Mouse (Mus musculus): ENCODE results near the gene Skap2. TPM values are rescaled to one million over a fixed set of nuclear protein-coding genes. Genes with fewer than 3 reads are reported as not detected.

Skap2 gene
- total RNA-seq, 2 experiments from 2014 or later: 9.5 to 11.8 TPM

- no peak for DNase-seq
Measured at GRCm38 (mm10) chr6:51889824-51890223, 122.5 kb downstream of the Skap2 start.

GRCm38 (mm10) chr6:51886902-51887431, 125.4 kb downstream of the Skap2 start:
- DNase-seq: peak; percentile 26

GRCm38 (mm10) chr6:51882880-51883274, 129.5 kb downstream of the Skap2 start:
- no peak for DNase-seq

GRCm38 (mm10) chr6:51882266-51882879, 130.0 kb downstream of the Skap2 start:
- no peak for DNase-seq

GRCm38 (mm10) chr6:51881181-51881968, 131.0 kb downstream of the Skap2 start:
- peak; percentile 38 for DNase-seq

GRCm38 (mm10) chr6:51880778-51881177, 131.6 kb downstream of the Skap2 start:
- DNase-seq: no peak

- no peak for DNase-seq
Measured at GRCm38 (mm10) chr6:51878551-51878950, 133.8 kb downstream of the Skap2 start.

GRCm38 (mm10) chr6:51876841-51877553, 135.4 kb downstream of the Skap2 start:
- DNase-seq: no peak

GRCm38 (mm10) chr6:51875884-51876626, 136.3 kb downstream of the Skap2 start:
- DNase-seq: peak; percentile 47

GRCm38 (mm10) chr6:51874035-51874434, 138.3 kb downstream of the Skap2 start:
- no peak for DNase-seq

- DNase-seq: no peak
Measured at GRCm38 (mm10) chr6:51871135-51871534, 141.2 kb downstream of the Skap2 start.

- no peak for DNase-seq
Measured at GRCm38 (mm10) chr6:51870294-51870693, 142.1 kb downstream of the Skap2 start.

- DNase-seq: no peak
Measured at GRCm38 (mm10) chr6:51866596-51866995, 145.8 kb downstream of the Skap2 start.

GRCm38 (mm10) chr6:51863508-51863907, 148.8 kb downstream of the Skap2 start:
- no peak for DNase-seq

- DNase-seq: no peak
Measured at GRCm38 (mm10) chr6:51860300-51860699, 152.0 kb downstream of the Skap2 start.

GRCm38 (mm10) chr6:51857821-51858220, 154.5 kb downstream of the Skap2 start:
- DNase-seq: peak; percentile 98

GRCm38 (mm10) chr6:51853291-51853690, 159.1 kb downstream of the Skap2 start:
- no peak for DNase-seq

- no peak for DNase-seq
Measured at GRCm38 (mm10) chr6:51852643-51853042, 159.7 kb downstream of the Skap2 start.

GRCm38 (mm10) chr6:51851544-51851943, 160.8 kb downstream of the Skap2 start:
- DNase-seq: no peak

GRCm38 (mm10) chr6:51850030-51850817, 162.1 kb downstream of the Skap2 start:
- no peak for DNase-seq

GRCm38 (mm10) chr6:51849561-51849960, 162.8 kb downstream of the Skap2 start:
- DNase-seq: no peak

Measured in heart, postnatal 4 days (tissue).